Comparison of ENCODE assay signal across 17 mouse cellular contexts in genomic region chr8:126733779-126734178, GRCm38 (mm10).
DNase-seq lines count a peak whose midpoint lies in the region; ATAC-seq and TF ChIP-seq lines count a peak whose summit lies in the region.
"Had no signal": no experiment of that assay in that cellular context is flagged by ENCODE, and none has a peak within 500 bp of the region (broad histone marks: within the 10 kb centered on the region; RNA-seq: fewer than 3 reads in every experiment).

No protein-coding gene starts in this region.

- DNase-seq in embryonic facial prominence, embryonic 10.5 days (ENCODE audit: low spot score) = no peak
- DNase-seq in hindbrain, postnatal 0 days (ENCODE audit: low spot score) = no peak
- no peak for DNase-seq in hindbrain, embryonic 10.5 days (ENCODE audit: low spot score)
- no peak for DNase-seq in lung, postnatal 4 days
- no peak for DNase-seq in c-Kit-positive CD71-positive TER-119-positive erythroid progenitor cells, embryonic 14.5 days (ENCODE audit: low spot score)
- DNase-seq: adrenal gland, postnatal 14 days; cerebellum, adult 9-10 months; layer of hippocampus, postnatal 36 days; liver; lung, embryonic 14.5 days; right cerebral cortex, adult 18-20 months; spleen, adult 18-20 months; thymus, postnatal 36 days had no signal

- H3K27me3 ChIP-seq in embryonic facial prominence, embryonic 13.5 days = no peaks in the 10 kb centered on the region
- no peaks in the 10 kb centered on the region for H3K27me3 ChIP-seq in embryonic facial prominence, embryonic 10.5 days (replicated peaks; ENCODE audit: low read depth, poor library complexity, severe bottlenecking)
- no peaks in the 10 kb centered on the region for H3K27me3 ChIP-seq in hindbrain, postnatal 0 days (ENCODE audit: insufficient read depth, low read length)
- H3K27me3 ChIP-seq in hindbrain, embryonic 10.5 days (ENCODE audit: insufficient read depth, poor library complexity, severe bottlenecking) = no peaks in the 10 kb centered on the region
- no peaks in the 10 kb centered on the region for H3K27me3 ChIP-seq in lung, embryonic 15.5 days
- H3K27me3 ChIP-seq in midbrain, embryonic 16.5 days (ENCODE audit: control insufficient read depth, insufficient read depth, low read depth, low read length) = no peaks in the 10 kb centered on the region

- H3K36me3 ChIP-seq in embryonic facial prominence, embryonic 13.5 days = no peaks in the 10 kb centered on the region
- H3K36me3 ChIP-seq in embryonic facial prominence, embryonic 10.5 days (replicated peaks) = no peaks in the 10 kb centered on the region
- H3K36me3 ChIP-seq in hindbrain, postnatal 0 days (ENCODE audit: insufficient read depth, low read length) = no peaks in the 10 kb centered on the region
- H3K36me3 ChIP-seq in hindbrain, embryonic 10.5 days = no peaks in the 10 kb centered on the region
- H3K36me3 ChIP-seq in lung, embryonic 15.5 days = no peaks in the 10 kb centered on the region
- H3K36me3 ChIP-seq in midbrain, embryonic 16.5 days (ENCODE audit: control insufficient read depth, insufficient read depth, low read length) = no peaks in the 10 kb centered on the region

- 58% methylated on average over 6 of the region's 6 CpGs for WGBS in embryonic facial prominence, embryonic 13.5 days
- WGBS in embryonic facial prominence, embryonic 10.5 days = 87% methylated on average over 6 of the region's 6 CpGs
- WGBS in hindbrain, postnatal 0 days = 69% methylated on average over 6 of the region's 6 CpGs
- WGBS in hindbrain, embryonic 10.5 days = 87% methylated on average over 6 of the region's 6 CpGs
- 69% methylated on average over 6 of the region's 6 CpGs for WGBS in lung, embryonic 15.5 days
- WGBS in midbrain, embryonic 16.5 days = 81% methylated on average over 6 of the region's 6 CpGs

- no peak for TF ChIP-seq CTCF in hindbrain, postnatal 0 days (IDR thresholded peaks at IDR 0.05; ENCODE audit: low read depth)

- H3K4me1 ChIP-seq in embryonic facial prominence, embryonic 13.5 days = peaks cover 54% of the 10 kb centered on the region
- peaks cover 55% of the 10 kb centered on the region for H3K4me1 ChIP-seq in embryonic facial prominence, embryonic 10.5 days
- peaks cover 25% of the 10 kb centered on the region for H3K4me1 ChIP-seq in hindbrain, postnatal 0 days (ENCODE audit: insufficient read depth, low read length)
- peaks cover 53% of the 10 kb centered on the region for H3K4me1 ChIP-seq in hindbrain, embryonic 10.5 days (replicated peaks)
- peaks cover 73% of the 10 kb centered on the region for H3K4me1 ChIP-seq in lung, embryonic 15.5 days
- peaks cover 31% of the 10 kb centered on the region for H3K4me1 ChIP-seq in midbrain, embryonic 16.5 days (ENCODE audit: control insufficient read depth, insufficient read depth, low read length)

- no peak for ATAC-seq in embryonic facial prominence, embryonic 13.5 days (ENCODE audit: insufficient number of reproducible peaks, insufficient read depth, low FRiP score, low TSS enrichment, low read depth)
- no peak for ATAC-seq in hindbrain, postnatal 0 days
- no peak for ATAC-seq in lung, embryonic 15.5 days (ENCODE audit: borderline replicate concordance, extremely low read depth, low FRiP score, low TSS enrichment)
- no peak for ATAC-seq in midbrain, embryonic 16.5 days

- H3K27ac ChIP-seq in embryonic facial prominence, embryonic 13.5 days = peak overlapping the region; percentile 66
- H3K27ac ChIP-seq in embryonic facial prominence, embryonic 10.5 days (replicated peaks) = no peak overlapping the region
- H3K27ac ChIP-seq in hindbrain, postnatal 0 days = 0 out of 2 replicates have a peak overlapping the region, but pooled peaks have one; percentile 45
- no peak overlapping the region for H3K27ac ChIP-seq in hindbrain, embryonic 10.5 days
- 0 out of 2 replicates have a peak overlapping the region, but pooled peaks have one; percentile 8 for H3K27ac ChIP-seq in lung, embryonic 15.5 days
- peak overlapping the region; percentile 28; the same call in 1 of the 2 replicates for H3K27ac ChIP-seq in midbrain, embryonic 16.5 days (ENCODE audit: low read length)

- H3K4me2 ChIP-seq in embryonic facial prominence, embryonic 13.5 days = no peak overlapping the region
- H3K4me2 ChIP-seq in hindbrain, postnatal 0 days (ENCODE audit: low read depth, low read length) = no peak overlapping the region
- no peak overlapping the region for H3K4me2 ChIP-seq in lung, embryonic 15.5 days
- H3K4me2 ChIP-seq in midbrain, embryonic 16.5 days (ENCODE audit: low read length) = no peak overlapping the region
- H3K4me2 ChIP-seq: lung, embryonic 14.5 days had no signal

- no peak overlapping the region for H3K9ac ChIP-seq in embryonic facial prominence, embryonic 13.5 days
- H3K9ac ChIP-seq in hindbrain, postnatal 0 days (replicated peaks; ENCODE audit: low read length) = no peak overlapping the region
- no peak overlapping the region for H3K9ac ChIP-seq in lung, embryonic 15.5 days
- H3K9ac ChIP-seq in midbrain, embryonic 16.5 days (ENCODE audit: low read depth, low read length) = no peak overlapping the region
- H3K9ac ChIP-seq: lung, embryonic 14.5 days had no signal

- no peaks in the 10 kb centered on the region for H3K9me3 ChIP-seq in embryonic facial prominence, embryonic 13.5 days
- no peaks in the 10 kb centered on the region for H3K9me3 ChIP-seq in embryonic facial prominence, embryonic 10.5 days
- no peaks in the 10 kb centered on the region for H3K9me3 ChIP-seq in hindbrain, postnatal 0 days (ENCODE audit: low read length)
- no peaks in the 10 kb centered on the region for H3K9me3 ChIP-seq in hindbrain, embryonic 10.5 days
- H3K9me3 ChIP-seq in lung, embryonic 15.5 days = no peaks in the 10 kb centered on the region
- H3K9me3 ChIP-seq in midbrain, embryonic 16.5 days (replicated peaks; ENCODE audit: control insufficient read depth, low read length, poor library complexity, severe bottlenecking) = no peaks in the 10 kb centered on the region
- H3K9me3 ChIP-seq: megakaryocyte, embryonic 14.5 days had no signal

- no peak overlapping the region for H3K4me3 ChIP-seq in embryonic facial prominence, embryonic 13.5 days
- H3K4me3 ChIP-seq in embryonic facial prominence, embryonic 10.5 days = no peak overlapping the region
- H3K4me3 ChIP-seq in hindbrain, postnatal 0 days (ENCODE audit: low read length) = no peak overlapping the region
- no peak overlapping the region for H3K4me3 ChIP-seq in hindbrain, embryonic 10.5 days
- no peak overlapping the region for H3K4me3 ChIP-seq in lung, embryonic 15.5 days
- no peak overlapping the region for H3K4me3 ChIP-seq in midbrain, embryonic 16.5 days (ENCODE audit: low read depth, low read length)
- H3K4me3 ChIP-seq: megakaryocyte, embryonic 14.5 days had no signal

Comparison
In these comparisons a context has a peak if more than half of its experiments do, and no peak if none do; other contexts are left out.
1. H3K27ac ChIP-seq: peak in embryonic facial prominence, embryonic 13.5 days (single experiment), hindbrain, postnatal 0 days (single experiment), lung, embryonic 15.5 days (single experiment) and midbrain, embryonic 16.5 days (single experiment); none in embryonic facial prominence, embryonic 10.5 days (single experiment) and hindbrain, embryonic 10.5 days (single experiment).